Mouse (Mus musculus): ENCODE measurements around the gene Ppa2. TPM values are rescaled to one million over a fixed set of nuclear protein-coding genes. Genes with fewer than 3 reads are reported as not detected.
A peak's percentile ranks its signal among the peaks of the same experiment; 100 is the strongest.

The Ppa2 gene
- polyA plus RNA-seq, 1 experiment from 2014 or later: 87.9 TPM

- 85% methylated on average over 2 of the region's 2 CpGs for WGBS
- H3K4me1 ChIP-seq (ENCODE audit: control insufficient read depth, insufficient read depth, low read length): no peaks in the 10 kb centered on the region
- no peaks in the 10 kb centered on the region for H3K36me3 ChIP-seq (ENCODE audit: control insufficient read depth, insufficient read depth, low read length)
- no peak for DNase-seq (ENCODE audit: low spot score)
- no peak overlapping the region for H3K27ac ChIP-seq (ENCODE audit: low read depth, low read length)
- no peak for ATAC-seq (ENCODE audit: insufficient read depth, low FRiP score, low TSS enrichment)
- no peak overlapping the region for H3K4me3 ChIP-seq (ENCODE audit: low read depth, low read length)
- H3K27me3 ChIP-seq (ENCODE audit: control insufficient read depth, insufficient read depth, low read length): no peaks in the 10 kb centered on the region
- no peak overlapping the region for H3K9ac ChIP-seq (ENCODE audit: low read length)
- H3K4me2 ChIP-seq (ENCODE audit: low read depth): no peak overlapping the region
- H3K9me3 ChIP-seq (ENCODE audit: control insufficient read depth, low read length): no peaks in the 10 kb centered on the region
These were observed 25.3 kb downstream of the Ppa2 start for GRCm38 (mm10) chr3:133335166-133335565.

DNA sequence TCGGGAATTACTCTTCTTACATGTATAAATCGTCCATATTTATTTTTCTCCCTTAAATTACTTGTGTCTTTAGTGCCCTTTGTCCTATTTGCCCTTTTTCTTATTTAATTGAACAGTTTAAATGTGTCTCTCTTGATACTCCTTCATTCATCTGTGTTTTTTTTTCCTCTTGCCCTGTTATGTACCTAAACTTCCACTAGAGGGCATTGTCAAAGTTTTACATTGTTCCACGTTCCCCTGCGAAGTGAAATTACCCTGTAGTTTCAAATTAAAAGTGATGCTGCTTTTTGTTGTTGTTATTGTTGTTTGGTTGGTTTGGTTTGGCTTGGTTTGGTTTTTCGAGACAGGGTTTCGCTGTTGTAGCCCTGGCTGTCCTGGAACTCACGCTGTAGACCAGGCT lies 26.5 kb downstream of the Ppa2 start:
- Histone ChIP-seq H3K36me3 (ENCODE audit: control insufficient read depth, insufficient read depth, low read length) (no peaks in the 10 kb centered on the region), H3K4me3 (ENCODE audit: low read depth, low read length) (no peak overlapping the region), H3K9me3 (ENCODE audit: control insufficient read depth, low read length) (no peaks in the 10 kb centered on the region), H3K27ac (ENCODE audit: low read depth, low read length) (no peak overlapping the region), H3K4me1 (ENCODE audit: control insufficient read depth, insufficient read depth, low read length) (no peaks in the 10 kb centered on the region), H3K27me3 (ENCODE audit: control insufficient read depth, insufficient read depth, low read length) (no peaks in the 10 kb centered on the region), H3K4me2 (ENCODE audit: low read depth) (no peak overlapping the region), H3K9ac (ENCODE audit: low read length) (no peak overlapping the region)
- ATAC-seq (ENCODE audit: insufficient read depth, low FRiP score, low TSS enrichment) (no peak), DNase-seq (ENCODE audit: low spot score) (no peak)
- 76% methylated on average over 7 of the region's 7 CpGs for WGBS

- Histone ChIP-seq H3K9ac (ENCODE audit: low read length) (no peak overlapping the region), H3K27ac (ENCODE audit: low read depth, low read length) (no peak overlapping the region)
- 82% methylated on average over 9 of the region's 9 CpGs for WGBS
These were observed 29.0 kb downstream of the Ppa2 start for GRCm38 (mm10) chr3:133338851-133339356.

DNA sequence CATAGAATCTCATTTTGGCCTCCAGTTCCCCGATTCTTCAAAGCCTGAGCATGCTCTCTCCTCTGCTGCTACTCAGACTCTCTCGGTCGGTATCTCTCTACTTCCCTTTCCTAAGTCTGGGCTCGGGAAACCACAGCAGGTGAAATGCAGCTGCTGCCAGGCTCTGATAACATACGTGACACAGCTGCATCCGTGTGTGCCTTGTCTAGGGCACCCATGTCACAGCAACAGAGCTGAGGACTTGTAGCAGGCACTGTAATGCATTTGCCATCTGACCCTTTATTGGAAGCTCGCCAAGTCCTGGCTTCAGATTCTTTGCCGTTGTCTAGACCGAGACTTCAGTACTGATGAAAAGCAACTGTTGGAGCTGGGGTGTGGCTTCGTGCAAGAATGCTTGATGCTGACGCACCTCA lies 29.5 kb downstream of the Ppa2 start:
- no peaks in the 10 kb centered on the region for H3K9me3 ChIP-seq (ENCODE audit: control insufficient read depth, low read length)
- no peak overlapping the region for H3K4me3 ChIP-seq (ENCODE audit: low read depth, low read length)
- no peak overlapping the region for H3K4me2 ChIP-seq (ENCODE audit: low read depth)
- 77% methylated on average over 11 of the region's 11 CpGs for WGBS
- no peak overlapping the region for H3K9ac ChIP-seq (ENCODE audit: low read length)
- H3K4me1 ChIP-seq (ENCODE audit: control insufficient read depth, insufficient read depth, low read length): no peaks in the 10 kb centered on the region
- H3K36me3 ChIP-seq (ENCODE audit: control insufficient read depth, insufficient read depth, low read length): no peaks in the 10 kb centered on the region
- peak; percentile 53 for DNase-seq (ENCODE audit: low spot score)
- 0 out of 2 replicates have a peak, but pooled peaks have one; percentile 10 for ATAC-seq (ENCODE audit: insufficient read depth, low FRiP score, low TSS enrichment)
- no peaks in the 10 kb centered on the region for H3K27me3 ChIP-seq (ENCODE audit: control insufficient read depth, insufficient read depth, low read length)
- H3K27ac ChIP-seq (ENCODE audit: low read depth, low read length): no peak overlapping the region

More at GRCm38 (mm10) chr3:133338851-133339356, 29.0 kb downstream of the Ppa2 start:
- H3K4me1 ChIP-seq (ENCODE audit: control insufficient read depth, insufficient read depth, low read length): no peaks in the 10 kb centered on the region
- H3K36me3 ChIP-seq (ENCODE audit: control insufficient read depth, insufficient read depth, low read length): no peaks in the 10 kb centered on the region
- ATAC-seq (ENCODE audit: insufficient read depth, low FRiP score, low TSS enrichment) (no peak), DNase-seq (ENCODE audit: low spot score) (no peak)
- H3K9me3 ChIP-seq (ENCODE audit: control insufficient read depth, low read length): no peaks in the 10 kb centered on the region
- H3K4me3 ChIP-seq (ENCODE audit: low read depth, low read length): no peak overlapping the region
- H3K4me2 ChIP-seq (ENCODE audit: low read depth): no peak overlapping the region
- H3K27me3 ChIP-seq (ENCODE audit: control insufficient read depth, insufficient read depth, low read length): no peaks in the 10 kb centered on the region

GRCm38 (mm10) chr3:133341106-133341505 lies 31.2 kb downstream of the Ppa2 start:
- Histone ChIP-seq H3K4me2 (ENCODE audit: low read depth) (no peak overlapping the region), H3K27ac (ENCODE audit: low read depth, low read length) (no peak overlapping the region), H3K4me1 (ENCODE audit: control insufficient read depth, insufficient read depth, low read length) (no peaks in the 10 kb centered on the region), H3K36me3 (ENCODE audit: control insufficient read depth, insufficient read depth, low read length) (no peaks in the 10 kb centered on the region), H3K4me3 (ENCODE audit: low read depth, low read length) (no peak overlapping the region), H3K9ac (ENCODE audit: low read length) (no peak overlapping the region), H3K9me3 (ENCODE audit: control insufficient read depth, low read length) (no peaks in the 10 kb centered on the region), H3K27me3 (ENCODE audit: control insufficient read depth, insufficient read depth, low read length) (no peaks in the 10 kb centered on the region)
- 81% methylated on average over 11 of the region's 11 CpGs for WGBS
- no peak for DNase-seq (ENCODE audit: low spot score)
- no peak for ATAC-seq (ENCODE audit: insufficient read depth, low FRiP score, low TSS enrichment)

DNA sequence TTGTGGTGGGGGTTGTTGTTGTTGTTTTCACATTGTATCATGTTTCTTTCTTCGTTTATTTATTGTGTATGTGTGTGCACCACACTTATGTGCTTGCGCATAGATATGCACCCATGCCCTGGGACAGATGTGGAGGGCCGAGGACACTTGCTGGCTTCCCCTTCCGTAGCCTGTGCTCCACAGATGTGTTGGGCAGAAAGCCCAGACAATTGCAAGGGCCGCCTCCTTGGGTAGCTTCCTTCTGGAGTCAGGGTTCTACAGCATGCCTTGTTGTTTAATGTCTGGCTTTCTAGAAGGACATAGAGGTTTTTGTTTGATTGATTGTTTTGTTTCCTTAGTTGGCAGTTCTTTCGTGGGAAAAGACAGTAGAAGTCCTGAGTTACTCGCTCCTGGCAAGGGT lies 37.6 kb downstream of the Ppa2 start:
- Histone ChIP-seq H3K4me2 (ENCODE audit: low read depth) (no peak overlapping the region), H3K27me3 (ENCODE audit: control insufficient read depth, insufficient read depth, low read length) (no peaks in the 10 kb centered on the region), H3K27ac (ENCODE audit: low read depth, low read length) (no peak overlapping the region), H3K9me3 (ENCODE audit: control insufficient read depth, low read length) (no peaks in the 10 kb centered on the region), H3K4me3 (ENCODE audit: low read depth, low read length) (no peak overlapping the region), H3K9ac (ENCODE audit: low read length) (no peak overlapping the region), H3K36me3 (ENCODE audit: control insufficient read depth, insufficient read depth, low read length) (0 out of 2 replicates have a peak, but pooled peaks cover 2% of the 10 kb centered on the region), H3K4me1 (ENCODE audit: control insufficient read depth, insufficient read depth, low read length) (no peaks in the 10 kb centered on the region)
- 89% methylated on average over 7 of the region's 7 CpGs for WGBS
- no peak for DNase-seq (ENCODE audit: low spot score)
- no peak for ATAC-seq (ENCODE audit: insufficient read depth, low FRiP score, low TSS enrichment)

DNA sequence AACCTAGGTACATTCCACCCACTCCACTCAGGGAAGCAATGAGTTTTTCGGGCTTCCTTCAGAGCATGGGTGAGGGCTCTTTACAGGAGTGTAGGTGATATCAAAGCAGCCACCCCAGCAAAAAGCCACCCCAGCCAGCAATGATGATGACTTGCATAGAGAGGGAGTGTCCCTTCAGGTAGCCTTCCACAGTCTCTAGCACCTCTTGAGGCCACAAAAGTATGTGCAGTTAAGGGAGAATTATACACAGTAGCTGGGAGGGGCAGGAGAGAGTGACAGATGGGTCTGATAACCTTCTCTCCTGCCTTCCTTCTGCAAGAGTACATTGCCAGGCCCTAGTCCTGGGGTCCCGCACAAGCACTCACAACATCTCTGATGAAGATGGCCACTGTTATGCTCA lies 38.9 kb downstream of the Ppa2 start:
- Histone ChIP-seq H3K4me3 (ENCODE audit: low read depth, low read length) (no peak overlapping the region), H3K36me3 (ENCODE audit: control insufficient read depth, insufficient read depth, low read length) (0 out of 2 replicates have a peak, but pooled peaks cover 2% of the 10 kb centered on the region), H3K4me2 (ENCODE audit: low read depth) (no peak overlapping the region), H3K27me3 (ENCODE audit: control insufficient read depth, insufficient read depth, low read length) (no peaks in the 10 kb centered on the region), H3K9ac (ENCODE audit: low read length) (no peak overlapping the region), H3K9me3 (ENCODE audit: control insufficient read depth, low read length) (no peaks in the 10 kb centered on the region), H3K4me1 (ENCODE audit: control insufficient read depth, insufficient read depth, low read length) (no peaks in the 10 kb centered on the region), H3K27ac (ENCODE audit: low read depth, low read length) (no peak overlapping the region)
- ATAC-seq (ENCODE audit: insufficient read depth, low FRiP score, low TSS enrichment) (no peak), DNase-seq (ENCODE audit: low spot score) (no peak)
- 100% methylated on average over 2 of the region's 2 CpGs for WGBS

DNA sequence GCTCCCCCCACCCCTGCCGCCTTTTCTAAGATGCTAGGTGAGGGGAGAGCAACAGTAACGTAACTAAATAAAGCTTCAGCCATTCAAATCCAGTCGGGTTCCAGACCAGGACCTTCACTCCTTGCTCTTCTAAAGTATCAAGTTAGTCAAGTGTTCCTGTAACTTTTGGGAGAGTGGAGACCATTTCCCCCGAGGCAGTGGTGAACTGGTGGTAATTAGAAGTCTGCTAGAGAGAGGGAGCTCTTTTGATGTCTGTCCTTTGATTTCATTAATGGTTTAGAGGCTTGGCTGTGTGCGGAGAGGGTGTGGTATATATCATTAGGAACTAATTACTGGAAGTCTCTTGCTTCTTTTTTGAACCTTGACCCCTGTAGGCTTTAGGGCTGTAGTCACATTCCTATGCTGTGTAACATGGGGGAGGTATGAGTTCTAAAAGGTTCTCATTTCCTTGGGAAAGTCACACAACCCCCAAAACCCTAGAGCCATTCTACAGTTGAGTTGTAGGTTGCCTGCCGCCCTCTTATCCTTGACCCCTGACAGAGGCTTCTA lies 47.6 kb downstream of the Ppa2 start:
- Histone ChIP-seq H3K9me3 (ENCODE audit: control insufficient read depth, low read length) (no peaks in the 10 kb centered on the region), H3K36me3 (ENCODE audit: control insufficient read depth, insufficient read depth, low read length) (no peaks in the 10 kb centered on the region), H3K4me1 (ENCODE audit: control insufficient read depth, insufficient read depth, low read length) (no peaks in the 10 kb centered on the region), H3K4me3 (ENCODE audit: low read depth, low read length) (no peak overlapping the region), H3K27ac (ENCODE audit: low read depth, low read length) (no peak overlapping the region), H3K27me3 (ENCODE audit: control insufficient read depth, insufficient read depth, low read length) (no peaks in the 10 kb centered on the region), H3K9ac (ENCODE audit: low read length) (no peak overlapping the region), H3K4me2 (ENCODE audit: low read depth) (no peak overlapping the region)
- DNase-seq (ENCODE audit: low spot score) (no peak), ATAC-seq (ENCODE audit: insufficient read depth, low FRiP score, low TSS enrichment) (no peak)
- WGBS: 62% methylated on average over 6 of the region's 6 CpGs

DNA sequence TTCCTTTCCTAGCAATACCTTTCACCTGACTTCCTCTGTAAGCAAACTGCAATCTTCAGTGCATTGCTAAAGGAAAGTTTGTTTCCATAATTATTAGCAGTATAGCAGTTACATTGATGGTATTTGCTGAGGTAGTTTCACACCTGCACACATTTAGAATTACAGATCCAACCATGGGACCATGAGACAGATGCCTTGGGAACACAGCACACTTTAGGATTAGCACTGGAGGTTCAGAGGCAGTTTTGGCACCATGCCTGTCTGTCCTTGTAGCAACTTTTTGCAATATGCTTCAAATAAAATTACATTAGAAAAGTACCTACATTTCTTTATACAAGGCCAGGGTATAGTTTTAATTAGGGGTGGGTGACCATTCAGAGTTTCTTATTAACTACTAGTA lies 48.1 kb downstream of the Ppa2 start:
- ATAC-seq (ENCODE audit: insufficient read depth, low FRiP score, low TSS enrichment): no peak
- no peak for DNase-seq (ENCODE audit: low spot score)

More for the DNA sequence above, 48.1 kb downstream of the Ppa2 start:
- Histone ChIP-seq H3K4me3 (ENCODE audit: low read depth, low read length) (no peak overlapping the region), H3K9me3 (ENCODE audit: control insufficient read depth, low read length) (no peaks in the 10 kb centered on the region), H3K27ac (ENCODE audit: low read depth, low read length) (no peak overlapping the region), H3K9ac (ENCODE audit: low read length) (no peak overlapping the region), H3K36me3 (ENCODE audit: control insufficient read depth, insufficient read depth, low read length) (no peaks in the 10 kb centered on the region), H3K4me2 (ENCODE audit: low read depth) (no peak overlapping the region), H3K27me3 (ENCODE audit: control insufficient read depth, insufficient read depth, low read length) (no peaks in the 10 kb centered on the region), H3K4me1 (ENCODE audit: control insufficient read depth, insufficient read depth, low read length) (no peaks in the 10 kb centered on the region)
